Mouse (Mus musculus) stomach, embryonic 14.5 days (tissue): Measurements from ENCODE around the gene Gm10665. TPM values are rescaled to one million over a fixed set of nuclear protein-coding genes. Genes with fewer than 3 reads are reported as not detected.
"Not testable (repeated sequence)": the region's sequence is repeated elsewhere in the genome, so short reads cannot be mapped to it uniquely, and the experiment has no call there.

Experiments used
- ATAC-seq: fragments of 200-750 bp; cut with Nextera tagmentation; 2 replicates; pipeline ENCODE4 v1.8.0; 2017; ENCODE audit warnings: low read depth, moderate TSS enrichment; ENCODE audit not compliant: insufficient number of reproducible peaks, insufficient read depth, low FRiP score
- H3K27ac ChIP-seq: fragments of 300-500 bp; sonication (generic); 2 replicates; pipeline ENCODE4 v1.5.1; 2014; ENCODE audit warnings: mild to moderate bottlenecking, low read length, moderate library complexity, mixed read lengths
- H3K27me3 ChIP-seq: fragments of 300-500 bp; sonication (generic); 2 replicates; pipeline ENCODE4 v1.6.1; 2014; ENCODE audit warnings: low read length, control low read depth, mixed read lengths; ENCODE audit not compliant: control insufficient read depth, insufficient read depth
- H3K36me3 ChIP-seq: fragments of 300-500 bp; sonication (generic); 2 replicates; pipeline ENCODE4 v1.6.1; 2014; ENCODE audit warnings: mild to moderate bottlenecking, control low read depth, low read length, moderate library complexity, mixed read lengths; ENCODE audit not compliant: control insufficient read depth, insufficient read depth
- H3K4me1 ChIP-seq: fragments of 300-500 bp; sonication (generic); 2 replicates; pipeline ENCODE4 v1.6.1; 2014; ENCODE audit warnings: low read length, control low read depth, mixed read lengths; ENCODE audit not compliant: control insufficient read depth, insufficient read depth
- H3K4me2 ChIP-seq: fragments of 300-500 bp; sonication (generic); replicated peaks from 2 replicates; pipeline ENCODE4 v1.6.1; 2014; ENCODE audit warnings: low read depth, low read length, control low read depth
- H3K4me3 ChIP-seq: fragments of 300-500 bp; sonication (generic); 2 replicates; pipeline ENCODE4 v1.5.1; 2014; ENCODE audit warnings: low read depth, low read length, control low read depth
- H3K9ac ChIP-seq: fragments of 300-500 bp; sonication (generic); replicated peaks from 2 replicates; pipeline ENCODE4 v1.6.1; 2014; ENCODE audit warnings: low read depth, mild to moderate bottlenecking, control low read depth, low read length, moderate library complexity, mixed read lengths
- H3K9me3 ChIP-seq: fragments of 300-500 bp; sonication (generic); 2 replicates; pipeline ENCODE4 v1.6.1; 2016; ENCODE audit warnings: low read depth, low read length, control low read depth; ENCODE audit not compliant: control insufficient read depth
- WGBS: fragments of 180-500 bp; shearing (Covaris S2); extraction: QIAGEN DNeasy Blood & Tissue Kit; methylation state at CpG from one replicate; pipeline ENCODE4 v1.1.7; 2014; 5-methylcytosine and 5-hydroxymethylcytosine counted together
- polyA plus RNA-seq: library from polyadenylated mRNA; unstranded; fragments of >200 nt; fragmentation: Nextera tagmentation; extraction: Ambion mirVana; gene quantifications from 2 replicates; pipeline ENCODE4 v1.2.1, GENCODE M21; 2014

The Gm10665 gene
- not detected in 2 replicates for polyA plus RNA-seq

GRCm38 (mm10) chr7:22463975-22464374 is at the start of gene Gm10665:
TSS of gene Gm10665 (minus strand) at chr7:22464075.
- H3K9ac ChIP-seq, ATAC-seq, H3K36me3 ChIP-seq, H3K4me2 ChIP-seq, H3K4me3 ChIP-seq, H3K9me3 ChIP-seq, H3K4me1 ChIP-seq, H3K27ac ChIP-seq, H3K27me3 ChIP-seq: not testable (repeated sequence)
- no CpG with 5 or more reads among the region's 5 CpGs for WGBS

- not testable (repeated sequence) for H3K27me3 ChIP-seq, H3K9ac ChIP-seq, ATAC-seq, H3K4me1 ChIP-seq, H3K4me2 ChIP-seq, H3K9me3 ChIP-seq, H3K4me3 ChIP-seq, H3K36me3 ChIP-seq, H3K27ac ChIP-seq
- 35% methylated on average over 1 of the region's 3 CpGs for WGBS
These were observed 35.7 kb upstream of the Gm10665 start, which contains the start of gene Vmn1r151 for GRCm38 (mm10) chr7:22499578-22499977. TSS of gene Vmn1r151 (minus strand) at chr7:22499678.

- not testable (repeated sequence) for H3K9ac ChIP-seq, H3K4me1 ChIP-seq, H3K9me3 ChIP-seq, H3K27me3 ChIP-seq, ATAC-seq, H3K4me2 ChIP-seq, H3K27ac ChIP-seq, H3K36me3 ChIP-seq, H3K4me3 ChIP-seq
- no CpG with 5 or more reads among the region's 2 CpGs for WGBS
These were observed 25.7 kb downstream of the Gm10665 start, which contains the start of gene Vmn1r149 for GRCm38 (mm10) chr7:22438129-22438528. TSS of gene Vmn1r149 (minus strand) at chr7:22438229.

GRCm38 (mm10) chr7:22413283-22413682 is 50.6 kb downstream of the Gm10665 start, which contains the start of gene Vmn1r148:
TSS of gene Vmn1r148 (plus strand) at chr7:22413583.
- not testable (repeated sequence) for H3K36me3 ChIP-seq, ATAC-seq, H3K4me3 ChIP-seq, H3K27me3 ChIP-seq, H3K27ac ChIP-seq, H3K4me2 ChIP-seq, H3K4me1 ChIP-seq, H3K9me3 ChIP-seq, H3K9ac ChIP-seq
- no CpG with 5 or more reads among the region's 3 CpGs for WGBS

Other genes starting within 250 kb of the Gm10665 start
- gene Gm8453, start 234.6 kb downstream of the Gm10665 start, polyA plus RNA-seq, result not detected in 2 replicates
- not detected in 2 replicates for gene Gm4187, start 134.4 kb downstream of the Gm10665 start, polyA plus RNA-seq
- gene Gm8660, start 93.0 kb downstream of the Gm10665 start, polyA plus RNA-seq, result not detected in 2 replicates
- not detected in 2 replicates for gene Vmn1r148, start 50.5 kb downstream of the Gm10665 start, polyA plus RNA-seq
- gene Vmn1r149, start 25.8 kb downstream of the Gm10665 start, polyA plus RNA-seq, result not detected in 2 replicates
- not detected in 2 replicates for gene Vmn1r151, start 35.6 kb upstream of the Gm10665 start, polyA plus RNA-seq
- not detected in 2 replicates for gene Vmn1r152, start 58.9 kb upstream of the Gm10665 start, polyA plus RNA-seq
- not detected in 2 replicates for gene Gm8677, start 70.8 kb upstream of the Gm10665 start, polyA plus RNA-seq
- gene Gm4201, start 101.3 kb upstream of the Gm10665 start, polyA plus RNA-seq, result not detected in 2 replicates
- not detected in 2 replicates for gene Gm4565, start 124.1 kb upstream of the Gm10665 start, polyA plus RNA-seq
- gene Vmn1r155, start 193.9 kb upstream of the Gm10665 start, polyA plus RNA-seq, result not detected in 2 replicates
- gene Gm8693, start 228.2 kb upstream of the Gm10665 start, polyA plus RNA-seq, result not detected in 2 replicates